Mouse (Mus musculus): ENCODE measurements at regions not wholly inside any gene's neighbourhood (a gene's known extent, or its start where the extent isn't known, plus 50 kb on each side); places are given as distances from the start of the nearest gene placed in this dataset.

- TF ChIP-seq POLR2A (IDR thresholded peaks at IDR 0.05; ENCODE audit: borderline replicate concordance, low read depth, low read length), result no peak
- no peak for TF ChIP-seq CTCF (IDR thresholded peaks at IDR 0.05; ENCODE audit: low read depth, low read length)
Observed at GRCm38 (mm10) chr3:132510240-132510639, 119.4 kb upstream of the Gimd1 start.

Measured in bone marrow macrophage, adult 2 months (primary cell).